Mouse (Mus musculus): ENCODE measurements around the gene Maml3.

- no peak for TF ChIP-seq USF1 (IDR thresholded peaks at IDR 0.05; ENCODE audit: low read depth)
- no peak for TF ChIP-seq CTCF (IDR thresholded peaks at IDR 0.05; ENCODE audit: control insufficient read depth, insufficient read depth, insufficient read length)
- no peak for TF ChIP-seq CEBPB (IDR thresholded peaks at IDR 0.05; ENCODE audit: low read depth)
- no peak for TF ChIP-seq MAX (IDR thresholded peaks at IDR 0.05)
- TF ChIP-seq MYOG (IDR thresholded peaks at IDR 0.05; ENCODE audit: control insufficient read depth, extremely low read depth, insufficient read length), result no peak
- TF ChIP-seq FOSL1 (IDR thresholded peaks at IDR 0.05; ENCODE audit: insufficient read depth, low read length, poor library complexity, severe bottlenecking), result no peak
- no peak for TF ChIP-seq MYOD1 (IDR thresholded peaks at IDR 0.05; ENCODE audit: control insufficient read depth, insufficient read length, low read depth)
Observed at GRCm38 (mm10) chr3:51817329-51817728, 287.5 kb downstream of the Maml3 start.

Measured in C2C12 (cell line).